Mouse (Mus musculus) adrenal gland, adult (tissue): ENCODE measurements around the gene Olfr1109.

Source experiments
- DNase-seq, 2 experiments: peaks; one replicate each; pipeline ENCODE4 v3.0.0; 2022 to 2023; ENCODE audit warnings: low spot score in 1 of 2; ENCODE audit not compliant: inconsistent age in 2 of 2

Gene Olfr1109

GRCm38 (mm10) chr2:87095908-87096307 is at the start of gene Olfr1109:
Olfr1109 (minus strand) TSS chr2:87096008.
- DNase-seq, result no peak

GRCm38 (mm10) chr2:87140200-87140599 is 44.4 kb upstream of the Olfr1109 start, which contains the start of gene Olfr1110:
Olfr1110 (minus strand) TSS chr2:87140300.
- no peak for DNase-seq

GRCm38 (mm10) chr2:87114467-87114866 is 18.7 kb upstream of the Olfr1109 start, which contains the start of gene Olfr259:
Olfr259 (minus strand) TSS chr2:87114567.
- DNase-seq, result no peak

- no peak for DNase-seq
Measured at GRCm38 (mm10) chr2:87075717-87076116, 20.1 kb downstream of the Olfr1109 start, which contains the start of gene Olfr1107. Olfr1107 (minus strand) TSS chr2:87075817.

- DNase-seq, result no peak
Measured at GRCm38 (mm10) chr2:87052173-87052572, 43.6 kb downstream of the Olfr1109 start, which contains the start of gene Olfr1106. Olfr1106 (minus strand) TSS chr2:87052273.
